Mouse (Mus musculus) limb, embryonic 12.5 days (tissue): Measurements from ENCODE around the gene Ndufc1. TPM values are rescaled to one million over a fixed set of nuclear protein-coding genes. Genes with fewer than 3 reads are reported as not detected.
"Not testable (repeated sequence)": the region's sequence is repeated elsewhere in the genome, so short reads cannot be mapped to it uniquely, and the experiment has no call there.

ENCODE experiments used
- ATAC-seq: fragments of 200-750 bp; cut with Nextera tagmentation; 2 replicates; pipeline ENCODE4 v1.8.0; 2017; ENCODE audit warnings: low read depth, moderate TSS enrichment; ENCODE audit not compliant: insufficient number of reproducible peaks, insufficient read depth, low FRiP score, low TSS enrichment
- H3K27ac ChIP-seq: fragments of 300-500 bp; sonication (generic); 2 replicates; pipeline ENCODE4 v1.5.1; 2016; ENCODE audit warnings: mild to moderate bottlenecking, moderate library complexity
- H3K27me3 ChIP-seq: fragments of 300-500 bp; sonication (generic); 2 replicates; pipeline ENCODE4 v1.6.1; 2016; ENCODE audit warnings: mild to moderate bottlenecking, moderate library complexity
- H3K36me3 ChIP-seq: fragments of 300-500 bp; sonication (generic); 2 replicates; pipeline ENCODE4 v1.6.1; 2016; ENCODE audit warnings: mild to moderate bottlenecking, moderate library complexity
- H3K4me1 ChIP-seq: fragments of 300-500 bp; sonication (generic); replicated peaks from 2 replicates; pipeline ENCODE4 v1.6.1; 2016
- H3K4me2 ChIP-seq: fragments of 300-500 bp; sonication (generic); 2 replicates; pipeline ENCODE4 v1.6.1; 2016; ENCODE audit warnings: mild to moderate bottlenecking, moderate library complexity
- H3K4me3 ChIP-seq: fragments of 300-500 bp; sonication (generic); replicated peaks from 2 replicates; pipeline ENCODE4 v1.5.1; 2016; ENCODE audit warnings: mild to moderate bottlenecking
- H3K9ac ChIP-seq: fragments of 300-500 bp; sonication (generic); replicated peaks from 2 replicates; pipeline ENCODE4 v1.6.1; 2016; ENCODE audit warnings: mild to moderate bottlenecking, moderate library complexity
- H3K9me3 ChIP-seq: fragments of 300-500 bp; sonication (generic); 2 replicates; pipeline ENCODE4 v1.6.1; 2016; ENCODE audit warnings: mild to moderate bottlenecking, moderate library complexity
- WGBS: fragments of 180-500 bp; shearing (Covaris S2); methylation state at CpG from one replicate; pipeline ENCODE4 v1.1.7; 2016; 5-methylcytosine and 5-hydroxymethylcytosine counted together
- polyA plus RNA-seq: library from polyadenylated mRNA; unstranded; fragments of >200 nt; fragmentation: Nextera tagmentation; extraction: Ambion mirVana; gene quantifications from 2 replicates; pipeline ENCODE4 v1.2.1, GENCODE M21; 2016

The Ndufc1 gene
- polyA plus RNA-seq, 1 experiment from 2014 or later = 751 TPM

DNA sequence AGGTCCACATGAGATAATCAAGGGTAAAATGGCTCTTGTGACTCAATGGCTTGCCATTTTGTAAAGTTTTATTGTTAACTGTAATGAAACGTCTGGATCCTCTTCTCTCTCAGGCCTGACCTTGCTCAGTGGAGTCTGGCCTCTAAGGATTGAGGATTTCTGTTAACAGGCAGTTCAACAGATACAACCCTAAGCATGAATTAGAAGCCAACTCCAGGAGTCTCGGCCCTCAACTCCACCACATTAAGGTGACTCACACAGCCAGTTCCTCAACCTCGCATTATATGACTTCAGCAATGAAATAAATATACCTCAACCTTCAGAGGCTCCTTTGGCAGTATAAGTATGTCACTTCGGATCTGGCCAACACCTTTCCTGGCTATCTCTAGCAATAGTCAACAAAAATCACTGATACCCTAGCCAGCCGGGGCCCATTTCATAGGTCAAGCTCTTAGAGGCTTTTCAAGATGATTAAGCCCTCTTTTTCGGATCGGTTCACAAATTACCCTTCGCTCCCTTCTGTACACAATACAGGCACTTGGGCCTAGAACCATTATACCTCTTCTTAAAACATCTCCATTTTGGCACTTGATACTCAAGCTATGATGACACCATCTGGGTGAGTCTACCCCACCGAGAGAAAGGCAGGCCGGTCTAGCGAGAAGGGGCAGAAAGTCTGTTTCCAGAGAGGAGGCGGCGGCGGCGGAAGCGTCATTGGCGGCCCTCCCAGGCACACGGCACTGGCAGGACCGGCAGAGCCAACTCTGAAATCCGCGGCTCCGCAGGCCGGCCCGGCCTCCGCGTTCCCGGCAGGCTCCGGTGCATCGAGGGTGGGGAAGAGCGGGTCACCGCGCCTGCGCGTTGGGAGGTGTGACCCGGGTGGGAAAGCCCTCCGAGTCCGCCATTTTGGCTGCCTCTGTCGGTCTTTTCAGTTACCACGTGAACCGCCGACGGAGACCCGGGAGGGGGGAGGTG, 6.6 kb upstream of the Ndufc1 start, which contains the start of gene Naa15:
TSS of gene Naa15 (plus strand) at position 51 of the 975 bp plus-strand sequence.
- Histone ChIP-seq H3K27me3 (no peaks in the 10 kb centered on the region), H3K4me3 (peak within 1 kb of the TSS; percentile 100), H3K27ac (peak within 1 kb of the TSS; percentile 94), H3K9me3 (no peaks in the 10 kb centered on the region), H3K36me3 (no peaks in the 10 kb centered on the region), H3K4me2 (peak within 1 kb of the TSS; percentile 82), H3K9ac (peak within 1 kb of the TSS; percentile 98), H3K4me1 (peaks cover 19% of the 10 kb centered on the region)
- peak; percentile 85 for ATAC-seq
- WGBS = 5% methylated on average over 43 of the region's 43 CpGs

DNA sequence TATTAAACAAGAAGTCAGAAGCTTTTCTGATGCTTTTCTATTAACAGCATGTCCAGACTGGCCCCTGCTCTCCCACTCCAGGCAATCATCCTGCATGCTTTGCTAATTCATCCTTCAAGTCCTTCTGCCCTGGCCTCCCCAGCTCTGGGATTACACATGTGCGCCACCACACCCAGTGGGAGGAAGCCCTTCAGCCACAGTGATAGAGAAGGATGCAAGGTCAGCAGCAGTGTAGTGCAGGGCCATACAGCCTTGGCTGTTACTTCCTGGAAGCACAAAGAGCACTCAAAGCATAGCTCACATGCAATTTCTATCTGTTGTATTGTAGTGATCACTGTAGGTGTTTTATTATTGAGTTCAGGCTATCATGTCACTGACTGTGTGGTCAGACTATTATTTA, 4.5 kb upstream of the Ndufc1 start:
- H3K27ac ChIP-seq = no peak overlapping the region
- H3K9me3 ChIP-seq = no peaks in the 10 kb centered on the region
- no peak overlapping the region for H3K4me3 ChIP-seq
- H3K4me2 ChIP-seq = no peak overlapping the region
- no peaks in the 10 kb centered on the region for H3K36me3 ChIP-seq
- WGBS = 94% methylated on average over 1 of the region's 1 CpGs
- peaks cover 16% of the 10 kb centered on the region for H3K4me1 ChIP-seq
- H3K27me3 ChIP-seq = no peaks in the 10 kb centered on the region
- ATAC-seq = no peak
- no peak overlapping the region for H3K9ac ChIP-seq

DNA sequence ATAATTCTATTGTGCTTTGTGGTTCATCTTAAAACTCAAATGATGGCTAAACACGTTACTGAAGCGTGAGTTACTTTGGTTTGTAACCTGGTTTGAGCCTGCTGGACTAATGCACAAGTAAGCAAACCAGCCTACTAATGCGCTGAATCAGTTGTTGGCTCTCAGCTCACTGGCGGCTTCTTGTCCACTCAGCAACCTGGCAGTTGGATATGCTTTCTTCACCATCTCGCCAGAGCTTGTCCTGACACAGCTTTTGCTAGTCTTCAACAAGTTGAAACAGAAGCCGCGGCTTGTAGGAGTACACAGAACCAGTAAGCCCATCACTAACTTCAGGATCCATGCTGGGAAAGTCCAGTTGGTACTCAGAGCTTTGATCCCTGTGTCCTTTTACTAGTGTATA, 3.7 kb upstream of the Ndufc1 start:
- H3K36me3 ChIP-seq = no peaks in the 10 kb centered on the region
- WGBS = 93% methylated on average over 7 of the region's 7 CpGs
- no peak overlapping the region for H3K4me2 ChIP-seq
- H3K27me3 ChIP-seq = no peaks in the 10 kb centered on the region
- peaks cover 14% of the 10 kb centered on the region for H3K4me1 ChIP-seq
- no peak for ATAC-seq
- no peak overlapping the region for H3K4me3 ChIP-seq
- no peak overlapping the region for H3K27ac ChIP-seq
- no peak overlapping the region for H3K9ac ChIP-seq
- H3K9me3 ChIP-seq = no peaks in the 10 kb centered on the region

DNA sequence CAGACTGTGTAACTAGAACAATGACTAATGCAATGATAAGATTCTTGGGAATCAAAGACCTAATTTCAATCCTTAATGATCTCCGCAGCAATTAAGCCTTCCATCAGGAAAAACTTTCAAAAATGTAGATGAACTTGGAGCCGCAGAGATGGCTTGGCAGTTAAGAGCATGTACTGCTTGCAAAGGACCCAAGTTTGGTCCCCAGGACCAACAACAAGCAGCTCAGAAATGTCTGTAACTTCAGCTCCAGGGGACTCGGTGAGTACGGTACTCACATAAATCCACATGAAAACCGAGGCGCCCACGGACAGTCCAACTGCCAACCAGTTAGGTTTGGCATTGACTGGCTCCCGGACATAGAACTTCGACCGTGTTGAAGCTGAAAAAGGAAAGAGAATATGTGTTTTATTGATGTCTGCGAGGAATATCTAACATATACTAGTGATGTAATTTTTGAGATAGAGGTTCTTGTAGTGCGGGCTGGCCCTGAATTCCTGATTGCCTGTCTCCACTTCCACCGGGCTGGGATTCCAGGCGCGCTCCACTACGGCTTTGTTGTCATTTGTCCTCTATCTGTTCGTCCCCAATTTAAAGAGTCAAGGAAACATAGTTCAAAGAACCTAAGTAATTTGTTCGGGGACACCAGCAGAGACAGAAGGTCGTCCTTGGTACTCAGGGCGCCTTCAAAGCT, 773 bp downstream of the Ndufc1 start:
- peak overlapping the region; percentile 97 for H3K27ac ChIP-seq
- peak overlapping the region; percentile 70 for H3K4me2 ChIP-seq
- 21% methylated on average over 20 of the region's 20 CpGs for WGBS
- peak overlapping the region; percentile 90 for H3K9ac ChIP-seq
- peak overlapping the region; percentile 75 for H3K4me3 ChIP-seq
- ATAC-seq = no peak
- H3K27me3 ChIP-seq = no peaks in the 10 kb centered on the region
- H3K9me3 ChIP-seq = no peaks in the 10 kb centered on the region
- H3K4me1 ChIP-seq = peaks cover 6% of the 10 kb centered on the region
- peaks cover 34% of the 10 kb centered on the region for H3K36me3 ChIP-seq

DNA sequence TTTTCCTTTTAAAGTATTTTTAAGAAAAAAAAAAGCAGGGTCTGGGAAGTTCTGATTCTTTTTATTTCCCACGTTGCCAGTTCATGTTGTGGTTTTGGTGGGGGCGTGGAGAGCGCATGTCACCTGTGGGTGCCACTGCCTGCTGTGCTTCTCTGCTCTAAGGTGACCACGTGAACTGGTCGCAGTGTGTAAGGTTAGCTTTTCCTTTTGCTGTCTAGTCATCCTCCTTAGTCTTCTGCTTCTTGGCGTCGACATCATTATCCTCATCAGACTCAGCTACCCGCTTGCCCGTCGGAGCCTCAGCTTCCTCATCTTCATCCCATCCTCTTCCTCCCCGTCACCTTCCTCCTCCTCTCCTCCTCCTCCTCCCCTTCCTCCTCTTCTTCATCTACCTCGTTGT, 6.2 kb downstream of the Ndufc1 start:
- Histone ChIP-seq H3K9me3 (no peaks in the 10 kb centered on the region), H3K4me1 (peaks cover 2% of the 10 kb centered on the region), H3K27ac (no peak overlapping the region), H3K9ac (no peak overlapping the region), H3K36me3 (peaks cover 39% of the 10 kb centered on the region), H3K4me3 (no peak overlapping the region), H3K4me2 (no peak overlapping the region), H3K27me3 (peaks cover 13% of the 10 kb centered on the region)
- no peak for ATAC-seq
- 95% methylated on average over 12 of the region's 12 CpGs for WGBS

DNA sequence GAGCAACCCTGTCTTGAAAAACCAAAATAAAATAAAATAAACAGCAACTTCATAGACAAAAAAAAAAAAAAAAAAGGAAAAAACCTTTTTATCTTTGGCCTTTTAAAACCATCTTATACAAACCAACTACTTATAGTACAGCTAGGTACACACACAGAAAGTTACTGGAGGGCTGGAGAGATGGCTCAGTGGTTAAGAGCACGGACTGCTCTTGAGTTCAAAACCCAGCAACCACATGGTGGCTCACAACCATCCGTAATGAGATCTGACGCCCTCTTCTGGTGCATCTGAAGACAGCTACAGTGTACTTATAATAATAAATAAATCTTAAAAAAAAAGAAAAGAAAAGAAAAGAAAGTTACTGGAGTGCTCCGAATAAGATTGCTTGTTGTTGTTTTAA, 6.7 kb downstream of the Ndufc1 start:
- H3K4me2 ChIP-seq, ATAC-seq, H3K9ac ChIP-seq, H3K4me3 ChIP-seq, H3K4me1 ChIP-seq, H3K9me3 ChIP-seq, H3K27ac ChIP-seq: not testable (repeated sequence)
- peaks cover 39% of the 10 kb centered on the region for H3K36me3 ChIP-seq
- WGBS = 72% methylated on average over 4 of the region's 4 CpGs
- peaks cover 17% of the 10 kb centered on the region for H3K27me3 ChIP-seq

DNA sequence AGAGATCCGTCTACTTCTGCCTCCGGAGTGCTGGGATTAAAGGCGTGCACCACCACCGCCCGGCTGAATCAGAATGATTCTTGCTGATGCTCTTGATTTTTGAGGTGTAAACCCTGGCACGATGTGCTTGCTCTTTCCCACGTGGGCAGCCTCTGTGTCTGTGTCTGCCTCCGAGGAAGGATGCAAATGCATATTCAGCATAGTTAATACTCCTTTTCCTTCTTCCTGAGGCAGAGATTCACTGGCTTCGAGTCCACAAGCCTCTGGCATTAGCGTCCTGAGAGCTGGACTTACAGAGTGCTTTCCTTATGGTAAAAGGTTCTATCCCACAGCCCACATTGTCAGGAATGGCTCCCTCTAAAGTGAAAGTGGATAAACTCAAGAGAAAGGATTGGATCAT, 8.1 kb downstream of the Ndufc1 start:
- Histone ChIP-seq H3K9ac (no peak overlapping the region), H3K9me3 (no peaks in the 10 kb centered on the region), H3K36me3 (peaks cover 27% of the 10 kb centered on the region), H3K4me3 (no peak overlapping the region), H3K27me3 (peaks cover 31% of the 10 kb centered on the region), H3K27ac (no peak overlapping the region), H3K4me2 (no peak overlapping the region), H3K4me1 (no peaks in the 10 kb centered on the region)
- 82% methylated on average over 10 of the region's 10 CpGs for WGBS
- no peak for ATAC-seq

DNA sequence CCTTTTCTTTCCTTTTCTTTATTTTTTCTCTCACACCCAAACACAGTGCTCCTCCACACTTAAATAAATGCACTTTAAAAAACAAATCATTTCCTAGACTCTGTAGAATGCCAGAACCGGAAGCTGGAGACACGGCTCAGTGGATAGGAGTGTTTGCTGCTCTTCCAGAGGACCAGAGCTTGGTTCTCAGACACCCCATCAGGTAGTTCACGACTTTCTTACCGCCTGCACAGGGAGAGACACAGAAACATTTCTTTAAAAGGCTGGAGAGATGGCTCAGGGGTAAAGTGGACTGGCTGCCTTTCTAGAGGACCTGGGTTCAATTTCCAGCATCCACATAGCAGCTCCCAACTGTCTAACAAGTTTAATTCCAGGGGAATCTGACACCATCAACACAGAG, 9.3 kb downstream of the Ndufc1 start:
- 61% methylated on average over 4 of the region's 4 CpGs for WGBS

DNA sequence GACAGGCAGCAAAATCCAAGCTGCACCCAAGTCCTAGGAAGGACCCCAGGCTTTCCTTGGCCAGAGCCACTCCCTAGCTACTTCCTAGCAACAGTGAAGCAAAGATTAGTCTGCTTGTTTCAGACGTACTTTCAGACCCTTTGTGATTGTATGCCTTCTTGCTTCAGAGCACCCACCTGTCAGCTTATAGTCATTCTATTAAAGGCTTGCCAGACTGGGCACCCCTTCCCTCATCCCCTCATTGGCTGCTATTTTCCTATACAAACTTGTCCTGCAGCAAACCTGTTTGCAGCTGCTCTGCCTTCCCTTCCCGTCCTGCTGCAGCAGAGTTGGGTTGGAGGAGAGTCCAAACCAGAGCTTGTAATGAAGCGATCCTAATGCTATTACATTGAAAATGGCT, 10.1 kb downstream of the Ndufc1 start:
- H3K9me3 ChIP-seq = no peaks in the 10 kb centered on the region
- H3K9ac ChIP-seq = no peak overlapping the region
- no peaks in the 10 kb centered on the region for H3K4me1 ChIP-seq
- no peak overlapping the region for H3K4me3 ChIP-seq
- peaks cover 40% of the 10 kb centered on the region for H3K27me3 ChIP-seq
- WGBS = 23% methylated on average over 3 of the region's 3 CpGs
- peaks cover 11% of the 10 kb centered on the region for H3K36me3 ChIP-seq
- H3K4me2 ChIP-seq = no peak overlapping the region
- no peak overlapping the region for H3K27ac ChIP-seq
- ATAC-seq = no peak

More for the DNA sequence above, 9.3 kb downstream of the Ndufc1 start:
- ATAC-seq = no peak
- Histone ChIP-seq H3K9me3 (no peaks in the 10 kb centered on the region), H3K9ac (no peak overlapping the region), H3K4me2 (no peak overlapping the region), H3K36me3 (peaks cover 20% of the 10 kb centered on the region), H3K27ac (no peak overlapping the region), H3K27me3 (peaks cover 40% of the 10 kb centered on the region), H3K4me1 (no peaks in the 10 kb centered on the region), H3K4me3 (no peak overlapping the region)

DNA sequence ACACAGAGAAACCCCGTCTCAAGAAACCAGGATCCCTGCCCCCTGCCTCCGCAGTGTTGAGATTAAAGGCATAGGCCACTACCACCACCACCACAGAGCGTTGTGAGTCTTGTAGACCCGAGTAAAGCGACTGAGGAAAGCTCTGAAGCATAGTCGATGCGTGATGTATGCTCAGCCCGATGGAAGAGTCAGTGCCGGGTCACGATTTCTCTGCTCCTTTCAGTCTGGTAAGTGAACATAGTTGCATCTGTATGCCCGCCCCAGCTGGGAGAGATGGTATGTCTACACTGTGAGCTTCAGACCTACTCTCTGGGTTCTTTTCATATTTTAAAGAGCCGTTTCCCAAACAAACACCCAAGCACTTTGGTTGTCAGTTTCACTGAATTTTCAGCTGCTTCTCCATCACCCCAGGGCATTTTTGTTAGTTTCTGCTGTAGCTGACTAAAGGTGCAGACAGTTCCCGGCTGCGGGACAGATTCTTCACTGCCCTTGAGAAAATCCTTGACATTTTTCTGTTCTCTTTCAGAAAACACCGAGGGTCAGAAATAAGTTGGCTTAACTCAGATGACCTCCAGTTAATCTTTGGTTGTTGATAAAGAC, 11.0 kb downstream of the Ndufc1 start:
- no peaks in the 10 kb centered on the region for H3K9me3 ChIP-seq
- H3K9ac ChIP-seq = no peak overlapping the region
- no peak overlapping the region for H3K4me2 ChIP-seq
- peaks cover 3% of the 10 kb centered on the region; the same call in 1 of the 2 replicates for H3K36me3 ChIP-seq
- H3K27me3 ChIP-seq = peaks cover 40% of the 10 kb centered on the region
- WGBS = 57% methylated on average over 15 of the region's 15 CpGs
- H3K4me1 ChIP-seq = no peaks in the 10 kb centered on the region
- H3K27ac ChIP-seq = no peak overlapping the region
- no peak for ATAC-seq
- H3K4me3 ChIP-seq = no peak overlapping the region
